Mouse (Mus musculus) spleen, adult 10 weeks (tissue): ENCODE data around the gene Zbtb16. TPM values are rescaled to one million over a fixed set of nuclear protein-coding genes. Genes with fewer than 3 reads are reported as not detected.

Experiments
- polyA plus RNA-seq: library from polyadenylated mRNA; stranded (reverse); fragments of 350-450 nt; fragmentation: Illumina TruSeq; extraction: RNeasy Lipid Tissue Mini Kit (QIAGEN cat#74804); gene quantifications from one replicate; pipeline ENCODE4 v1.2.3, GENCODE M21; 2015; ENCODE audit warnings: low replicate concordance; ENCODE audit not compliant: insufficient read depth

Gene Zbtb16
- polyA plus RNA-seq = 0.93 TPM

DNA sequence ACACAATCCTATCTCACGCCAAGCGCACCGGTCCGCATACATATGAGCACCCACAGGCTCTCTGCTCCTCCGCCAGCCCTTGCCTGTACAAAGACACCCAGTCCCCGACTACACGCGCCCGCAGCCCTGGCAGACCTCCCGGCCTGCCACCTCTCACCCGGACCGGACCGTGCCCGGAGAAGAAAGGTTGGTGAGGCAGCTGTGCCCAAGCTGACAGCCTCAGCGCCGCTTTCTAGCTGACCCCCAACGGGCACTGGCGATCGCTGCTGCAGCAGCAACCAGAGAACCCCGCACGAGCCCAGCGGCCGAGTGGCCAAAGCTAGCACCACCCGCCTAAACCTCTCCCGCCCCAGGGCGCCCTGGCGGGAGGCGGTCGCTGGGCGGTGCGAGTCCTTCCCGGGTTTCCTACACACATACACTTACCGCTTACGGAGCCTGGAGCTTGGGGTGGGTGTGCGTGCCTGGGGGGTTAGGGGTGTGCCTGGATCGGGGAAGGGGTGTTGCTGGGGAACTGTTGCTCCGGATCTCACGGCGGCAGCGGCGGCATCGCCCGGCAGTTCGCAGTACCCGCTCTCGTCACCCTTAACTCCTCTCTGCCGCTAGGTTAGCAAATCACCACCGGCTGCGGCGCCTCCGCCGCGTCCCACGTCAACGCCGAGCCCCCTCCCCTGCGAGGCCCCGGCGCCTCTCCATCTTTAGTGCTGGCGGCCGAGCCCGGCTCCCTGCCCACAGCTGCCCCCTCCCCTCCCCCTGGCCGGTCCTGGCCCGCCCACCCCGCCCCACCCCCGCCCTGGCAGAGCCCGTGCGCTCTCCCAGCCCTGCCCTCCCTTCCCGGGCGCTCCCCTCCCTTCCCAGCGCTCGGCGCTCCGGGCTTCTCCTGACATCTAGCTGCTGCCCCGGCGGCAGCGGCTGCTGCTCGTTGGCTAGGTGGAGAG lies at the start of gene Zbtb16:
Gene Zbtb16 (minus strand): TSS at position 592 of the 935 bp plus-strand sequence.

DNA sequence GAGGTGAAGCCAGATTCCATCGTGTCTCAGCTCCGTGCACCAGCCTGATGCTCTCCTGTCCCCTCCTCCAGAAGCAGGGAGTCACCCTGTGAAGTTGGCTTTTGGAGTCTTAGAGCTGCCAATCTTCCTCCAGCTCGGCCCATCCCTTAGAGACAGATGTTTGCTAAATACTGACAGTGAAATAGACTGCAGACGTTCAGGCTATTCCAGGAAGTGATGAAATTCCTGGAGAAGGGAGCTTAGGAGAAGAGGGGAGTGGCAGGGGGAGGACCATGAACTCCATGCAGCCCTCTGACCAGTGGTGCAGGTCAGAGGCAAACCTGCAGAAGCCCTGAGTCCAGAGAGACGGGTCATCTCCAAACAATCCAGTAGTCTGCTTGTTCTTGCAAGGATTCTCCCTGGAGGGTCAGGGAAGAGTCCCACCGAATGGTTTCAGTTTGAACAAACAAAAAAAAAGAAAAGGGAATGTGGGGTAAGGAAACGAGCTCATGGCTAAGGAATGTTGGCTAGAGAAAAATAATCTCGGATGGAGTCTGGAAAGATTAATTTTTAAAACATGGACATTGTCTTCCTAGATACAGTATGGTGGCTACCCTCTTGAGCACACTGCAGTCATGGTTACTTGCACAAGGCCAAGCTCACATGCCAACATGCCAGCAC lies 231.0 kb downstream of the Zbtb16 start, which contains the start of gene Nnmt:
Gene Nnmt (minus strand): TSS at position 215 of the 660 bp plus-strand sequence.

Other genes starting within 250 kb of the Zbtb16 start
- gene Nnmt, start 231.1 kb downstream of the Zbtb16 start, polyA plus RNA-seq = 3.1 TPM
- gene Htr3a, start 74.9 kb upstream of the Zbtb16 start, polyA plus RNA-seq = not detected
- not detected for gene Htr3b, start 128.8 kb upstream of the Zbtb16 start, polyA plus RNA-seq
- gene Usp28, start 149.2 kb upstream of the Zbtb16 start, polyA plus RNA-seq = 30.7 TPM
- 45.4 TPM for gene Zw10, start 219.4 kb upstream of the Zbtb16 start, polyA plus RNA-seq
- 0.23 TPM for gene Tmprss5, start 245.0 kb upstream of the Zbtb16 start, polyA plus RNA-seq